Mouse (Mus musculus): ENCODE data around the gene Kif28. TPM values are rescaled to one million over a fixed set of nuclear protein-coding genes. Genes with fewer than 3 reads are reported as not detected.
A peak's percentile ranks its signal among the peaks of the same experiment; 100 is the strongest.
"Not testable (repeated sequence)": the region's sequence is repeated elsewhere in the genome, so short reads cannot be mapped to it uniquely, and the experiment has no call there.

Gene Kif28
- polyA plus RNA-seq, 1 experiment from 2014 or later: 0.04 TPM

GRCm38 (mm10) chr1:179734500-179735474 is 10.3 kb downstream of the Kif28 start:
- Histone ChIP-seq H3K4me3 (no peak overlapping the region), H3K27me3 (no peaks in the 10 kb centered on the region), H3K4me2 (no peak overlapping the region), H3K9me3 (no peaks in the 10 kb centered on the region), H3K9ac (no peak overlapping the region), H3K36me3 (no peaks in the 10 kb centered on the region), H3K27ac (no peak overlapping the region), H3K4me1 (no peaks in the 10 kb centered on the region)
- no peak for ATAC-seq (ENCODE audit: insufficient number of reproducible peaks, low FRiP score, low TSS enrichment, low read depth)
- WGBS: 34% methylated on average over 15 of the region's 15 CpGs

- 87% methylated on average over 3 of the region's 3 CpGs for WGBS
- no peak for ATAC-seq (ENCODE audit: insufficient number of reproducible peaks, low FRiP score, low TSS enrichment, low read depth)
- no peak overlapping the region for H3K9ac ChIP-seq
These were observed 13.7 kb downstream of the Kif28 start for GRCm38 (mm10) chr1:179731391-179731790.

GRCm38 (mm10) chr1:179728661-179729060 is 16.4 kb downstream of the Kif28 start:
- no peak overlapping the region for H3K9ac ChIP-seq

More at GRCm38 (mm10) chr1:179731391-179731790, 13.7 kb downstream of the Kif28 start:
- Histone ChIP-seq H3K36me3 (no peaks in the 10 kb centered on the region), H3K4me2 (no peak overlapping the region), H3K9me3 (no peaks in the 10 kb centered on the region), H3K4me3 (no peak overlapping the region), H3K4me1 (no peaks in the 10 kb centered on the region), H3K27ac (no peak overlapping the region), H3K27me3 (no peaks in the 10 kb centered on the region)

GRCm38 (mm10) chr1:179722811-179723469 is 22.1 kb downstream of the Kif28 start:
- no peak overlapping the region for H3K9ac ChIP-seq
- no peaks in the 10 kb centered on the region for H3K4me1 ChIP-seq
- H3K9me3 ChIP-seq: no peaks in the 10 kb centered on the region
- H3K27ac ChIP-seq: no peak overlapping the region
- H3K4me3 ChIP-seq: no peak overlapping the region
- ATAC-seq (ENCODE audit: insufficient number of reproducible peaks, low FRiP score, low TSS enrichment, low read depth): no peak
- no peak overlapping the region for H3K4me2 ChIP-seq
- no peaks in the 10 kb centered on the region for H3K36me3 ChIP-seq
- H3K27me3 ChIP-seq: no peaks in the 10 kb centered on the region
- WGBS: 63% methylated on average over 8 of the region's 8 CpGs

More at GRCm38 (mm10) chr1:179728661-179729060, 16.4 kb downstream of the Kif28 start:
- H3K4me3 ChIP-seq: no peak overlapping the region
- 87% methylated on average over 10 of the region's 10 CpGs for WGBS
- no peaks in the 10 kb centered on the region for H3K9me3 ChIP-seq
- no peak overlapping the region for H3K4me2 ChIP-seq
- no peaks in the 10 kb centered on the region for H3K4me1 ChIP-seq
- H3K27me3 ChIP-seq: no peaks in the 10 kb centered on the region
- no peak for ATAC-seq (ENCODE audit: insufficient number of reproducible peaks, low FRiP score, low TSS enrichment, low read depth)
- H3K36me3 ChIP-seq: no peaks in the 10 kb centered on the region
- H3K27ac ChIP-seq: no peak overlapping the region

- no peaks in the 10 kb centered on the region for H3K4me1 ChIP-seq
These were observed 29.3 kb downstream of the Kif28 start for GRCm38 (mm10) chr1:179715786-179716185.

GRCm38 (mm10) chr1:179715289-179715688 is 29.8 kb downstream of the Kif28 start:
- not testable (repeated sequence) for H3K4me3 ChIP-seq; H3K4me2 ChIP-seq; H3K9me3 ChIP-seq; H3K4me1 ChIP-seq; H3K36me3 ChIP-seq; H3K27me3 ChIP-seq; H3K9ac ChIP-seq; ATAC-seq (ENCODE audit: insufficient number of reproducible peaks, low FRiP score, low TSS enrichment, low read depth); H3K27ac ChIP-seq
- 77% methylated on average over 4 of the region's 4 CpGs for whole genome bisulfite sequencing

More at GRCm38 (mm10) chr1:179715786-179716185, 29.3 kb downstream of the Kif28 start:
- H3K36me3 ChIP-seq: no peaks in the 10 kb centered on the region
- H3K27ac ChIP-seq: no peak overlapping the region
- no peaks in the 10 kb centered on the region for H3K9me3 ChIP-seq
- WGBS: 86% methylated on average over 4 of the region's 4 CpGs
- no peak for ATAC-seq (ENCODE audit: insufficient number of reproducible peaks, low FRiP score, low TSS enrichment, low read depth)
- no peak overlapping the region for H3K4me3 ChIP-seq
- H3K9ac ChIP-seq: no peak overlapping the region
- H3K27me3 ChIP-seq: no peaks in the 10 kb centered on the region
- no peak overlapping the region for H3K4me2 ChIP-seq

- WGBS: 87% methylated on average over 3 of the region's 3 CpGs
- Histone ChIP-seq H3K9ac (no peak overlapping the region), H3K4me2 (no peak overlapping the region), H3K27me3 (no peaks in the 10 kb centered on the region), H3K9me3 (no peaks in the 10 kb centered on the region), H3K27ac (no peak overlapping the region), H3K4me3 (no peak overlapping the region), H3K36me3 (no peaks in the 10 kb centered on the region), H3K4me1 (peaks cover 5% of the 10 kb centered on the region; the same call in 1 of the 2 replicates)
- ATAC-seq (ENCODE audit: insufficient number of reproducible peaks, low FRiP score, low TSS enrichment, low read depth): no peak
These were observed 31.7 kb downstream of the Kif28 start for GRCm38 (mm10) chr1:179713367-179713766.

- 80% methylated on average over 7 of the region's 7 CpGs for WGBS
- Histone ChIP-seq H3K9ac (no peak overlapping the region), H3K4me2 (no peak overlapping the region), H3K36me3 (no peaks in the 10 kb centered on the region), H3K27me3 (no peaks in the 10 kb centered on the region), H3K27ac (no peak overlapping the region), H3K9me3 (no peaks in the 10 kb centered on the region), H3K4me3 (no peak overlapping the region), H3K4me1 (peaks cover 5% of the 10 kb centered on the region; the same call in 1 of the 2 replicates)
- ATAC-seq (ENCODE audit: insufficient number of reproducible peaks, low FRiP score, low TSS enrichment, low read depth): no peak
These were observed 32.4 kb downstream of the Kif28 start for GRCm38 (mm10) chr1:179712658-179713057.

GRCm38 (mm10) chr1:179710739-179711138 is 34.3 kb downstream of the Kif28 start:
- H3K36me3 ChIP-seq: no peaks in the 10 kb centered on the region
- no peak for ATAC-seq (ENCODE audit: insufficient number of reproducible peaks, low FRiP score, low TSS enrichment, low read depth)
- no peak overlapping the region for H3K27ac ChIP-seq
- 80% methylated on average over 5 of the region's 5 CpGs for WGBS
- peaks cover 5% of the 10 kb centered on the region; the same call in 1 of the 2 replicates for H3K4me1 ChIP-seq
- H3K9me3 ChIP-seq: no peaks in the 10 kb centered on the region
- H3K27me3 ChIP-seq: no peaks in the 10 kb centered on the region
- no peak overlapping the region for H3K9ac ChIP-seq
- no peak overlapping the region for H3K4me3 ChIP-seq
- no peak overlapping the region for H3K4me2 ChIP-seq

GRCm38 (mm10) chr1:179709390-179709789 is 35.7 kb downstream of the Kif28 start:
- WGBS: 66% methylated on average over 6 of the region's 6 CpGs

GRCm38 (mm10) chr1:179705154-179705553 is 39.9 kb downstream of the Kif28 start:
- H3K9me3 ChIP-seq: no peaks in the 10 kb centered on the region
- no peak overlapping the region for H3K27ac ChIP-seq
- H3K4me3 ChIP-seq: no peak overlapping the region
- no peaks in the 10 kb centered on the region for H3K27me3 ChIP-seq
- H3K36me3 ChIP-seq: no peaks in the 10 kb centered on the region
- H3K9ac ChIP-seq: no peak overlapping the region
- peaks cover 5% of the 10 kb centered on the region; the same call in 1 of the 2 replicates for H3K4me1 ChIP-seq
- no peak for ATAC-seq (ENCODE audit: insufficient number of reproducible peaks, low FRiP score, low TSS enrichment, low read depth)
- 84% methylated on average over 6 of the region's 6 CpGs for WGBS
- H3K4me2 ChIP-seq: no peak overlapping the region

More at GRCm38 (mm10) chr1:179709390-179709789, 35.7 kb downstream of the Kif28 start:
- no peaks in the 10 kb centered on the region for H3K9me3 ChIP-seq
- H3K9ac ChIP-seq: no peak overlapping the region
- H3K4me1 ChIP-seq: peaks cover 5% of the 10 kb centered on the region; the same call in 1 of the 2 replicates
- no peak overlapping the region for H3K4me2 ChIP-seq
- H3K4me3 ChIP-seq: no peak overlapping the region
- 0 out of 2 replicates have a peak, but pooled peaks have one; percentile 62 for ATAC-seq (ENCODE audit: insufficient number of reproducible peaks, low FRiP score, low TSS enrichment, low read depth)
- H3K27me3 ChIP-seq: no peaks in the 10 kb centered on the region
- H3K36me3 ChIP-seq: no peaks in the 10 kb centered on the region
- no peak overlapping the region for H3K27ac ChIP-seq

GRCm38 (mm10) chr1:179704150-179704549 is 40.9 kb downstream of the Kif28 start:
- 71% methylated on average over 3 of the region's 3 CpGs for WGBS
- ATAC-seq (ENCODE audit: insufficient number of reproducible peaks, low FRiP score, low TSS enrichment, low read depth): no peak

More at GRCm38 (mm10) chr1:179704150-179704549, 40.9 kb downstream of the Kif28 start:
- Histone ChIP-seq H3K9ac (no peak overlapping the region), H3K4me3 (no peak overlapping the region), H3K36me3 (no peaks in the 10 kb centered on the region), H3K9me3 (no peaks in the 10 kb centered on the region), H3K4me2 (no peak overlapping the region), H3K27me3 (no peaks in the 10 kb centered on the region), H3K4me1 (no peaks in the 10 kb centered on the region), H3K27ac (no peak overlapping the region)

Measured in limb, embryonic 15.5 days (tissue).